Mouse (Mus musculus): ENCODE data around the gene Wdr25. TPM values are rescaled to one million over a fixed set of nuclear protein-coding genes. Genes with fewer than 3 reads are reported as not detected.

The Wdr25 gene
- total RNA-seq, 2 experiments from 2014 or later: 0.84 to 11.4 TPM

- ATAC-seq (replicated peaks; ENCODE audit: low FRiP score, poor library complexity, severe bottlenecking): no peak
Measured at GRCm38 (mm10) chr12:109039311-109039710, 145.9 kb downstream of the Wdr25 start.

- ATAC-seq (replicated peaks; ENCODE audit: low FRiP score, poor library complexity, severe bottlenecking): no peak
Measured at GRCm38 (mm10) chr12:109044497-109044896, 151.1 kb downstream of the Wdr25 start.

DNA sequence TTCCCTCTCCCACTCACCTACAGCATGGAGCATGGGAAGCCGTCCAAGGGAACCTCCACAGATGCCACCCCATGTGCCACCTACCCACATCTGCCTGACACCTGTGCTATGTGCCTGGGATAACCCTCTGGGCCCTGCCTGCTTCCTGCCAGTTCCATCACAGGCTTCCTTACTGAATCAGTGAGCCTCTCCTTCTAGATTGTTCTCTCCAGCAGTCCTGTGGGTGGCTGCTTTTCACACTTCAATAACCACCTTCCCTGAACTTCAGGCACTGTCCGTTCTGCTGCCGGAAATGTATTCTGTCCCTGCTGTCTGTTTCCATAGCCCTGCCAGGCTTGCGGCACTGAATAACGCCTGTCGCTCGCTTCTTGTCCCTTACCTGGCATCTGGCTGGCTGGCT, 152.2 kb downstream of the Wdr25 start:
- ATAC-seq (replicated peaks; ENCODE audit: low FRiP score, poor library complexity, severe bottlenecking): no peak

DNA sequence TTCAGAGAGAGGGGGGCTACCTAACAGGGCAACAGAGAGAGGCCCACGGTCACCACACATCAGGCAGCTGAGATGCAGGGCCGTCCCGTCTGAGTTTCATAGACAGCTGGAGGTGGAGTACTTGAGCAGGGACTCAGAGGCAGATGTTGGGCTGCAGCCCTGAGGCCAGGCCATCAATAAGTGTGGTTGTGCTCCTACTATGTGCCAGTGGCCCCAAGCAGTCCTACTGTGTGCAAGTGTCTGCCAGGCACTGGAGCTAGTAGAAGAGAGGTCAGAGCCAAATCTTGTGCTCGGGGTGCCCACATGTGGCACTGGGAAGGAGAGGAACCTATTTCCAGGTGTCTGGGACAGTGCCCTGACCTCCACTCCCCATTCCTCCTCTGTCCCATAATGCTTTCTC, 156.5 kb downstream of the Wdr25 start:
- ATAC-seq (replicated peaks; ENCODE audit: low FRiP score, poor library complexity, severe bottlenecking): no peak

GRCm38 (mm10) chr12:109053020-109053806, 159.8 kb downstream of the Wdr25 start:
- ATAC-seq (replicated peaks; ENCODE audit: low FRiP score, poor library complexity, severe bottlenecking): no peak

DNA sequence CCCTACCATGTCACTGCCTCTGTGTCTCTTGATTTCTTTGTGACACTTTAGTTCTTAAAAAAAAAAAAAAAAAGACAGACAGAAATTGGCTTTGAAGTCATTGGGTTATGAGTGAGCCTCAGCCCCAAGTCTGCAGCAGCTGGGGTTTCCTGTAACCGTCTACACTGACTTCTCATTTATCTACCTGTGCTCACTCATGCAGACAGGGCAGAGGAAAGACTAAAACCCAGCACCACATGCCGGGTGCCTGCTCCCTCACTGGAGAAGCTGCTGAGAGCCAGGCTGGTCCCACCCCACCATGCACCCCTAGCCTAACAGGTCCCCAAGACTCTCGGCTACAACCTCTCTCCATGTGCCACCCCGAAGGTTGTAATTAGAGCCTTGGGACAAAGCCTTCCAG, 164.3 kb downstream of the Wdr25 start:
- no peak for ATAC-seq (replicated peaks; ENCODE audit: low FRiP score, poor library complexity, severe bottlenecking)

GRCm38 (mm10) chr12:109058660-109059059, 165.2 kb downstream of the Wdr25 start:
- ATAC-seq (replicated peaks; ENCODE audit: low FRiP score, poor library complexity, severe bottlenecking): no peak

DNA sequence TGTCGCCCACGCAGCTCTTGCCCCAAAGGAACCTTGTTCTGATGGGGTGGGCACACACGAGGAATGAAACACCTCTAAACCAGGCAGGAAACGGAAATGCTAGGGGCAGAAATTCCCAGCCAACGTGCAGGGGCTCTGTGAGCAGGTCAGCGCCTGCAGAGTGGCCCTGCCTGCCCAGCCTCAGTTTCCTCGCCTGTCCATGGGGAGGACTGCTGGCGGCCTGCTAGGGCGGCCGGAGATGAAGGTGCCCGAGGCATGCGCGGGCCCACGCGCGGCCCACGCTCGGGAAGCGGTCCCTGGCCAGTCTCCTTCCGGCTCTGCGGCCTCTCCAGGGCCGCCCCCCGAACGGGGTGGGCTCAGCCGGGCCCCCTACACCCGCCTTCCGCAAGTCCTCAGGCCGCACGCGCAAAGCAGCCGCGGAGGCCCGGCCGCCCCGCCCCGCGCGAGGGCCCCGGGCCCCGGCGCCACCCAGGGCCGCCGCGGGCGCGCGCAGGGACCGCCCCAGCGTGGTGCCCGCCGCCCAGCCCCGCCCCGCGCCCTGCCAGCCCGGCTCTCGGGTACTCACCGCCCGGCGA, 174.2 kb downstream of the Wdr25 start:
- ATAC-seq (replicated peaks; ENCODE audit: low FRiP score, poor library complexity, severe bottlenecking): no peak

- no peak for ATAC-seq (replicated peaks; ENCODE audit: low FRiP score, poor library complexity, severe bottlenecking)
Measured at GRCm38 (mm10) chr12:109068167-109068653, 174.8 kb downstream of the Wdr25 start, which contains the start of gene Begain. TSS of gene Begain (minus strand) at chr12:109068217.

DNA sequence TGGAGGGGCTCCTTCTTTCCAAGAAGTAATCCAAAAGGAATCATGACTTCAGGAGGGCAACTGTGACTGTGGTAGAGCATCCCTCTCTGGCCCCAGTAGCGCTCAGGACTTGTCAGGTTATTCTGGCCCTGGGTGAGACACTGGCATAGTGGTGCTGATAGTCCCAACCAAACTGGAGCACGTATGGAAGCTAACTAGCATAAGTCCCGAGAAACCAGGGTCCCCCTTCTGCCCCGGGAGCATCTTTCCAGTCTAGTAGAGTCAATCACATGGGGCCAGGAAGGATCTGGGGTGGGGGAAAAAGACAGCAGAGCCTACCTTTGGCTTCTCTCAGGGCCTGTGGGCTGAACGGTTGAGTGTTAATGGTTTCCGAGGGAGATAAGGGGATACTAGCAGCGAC, 175.3 kb downstream of the Wdr25 start:
- no peak for ATAC-seq (replicated peaks; ENCODE audit: low FRiP score, poor library complexity, severe bottlenecking)

GRCm38 (mm10) chr12:109069751-109070150, 176.3 kb downstream of the Wdr25 start:
- ATAC-seq (replicated peaks; ENCODE audit: low FRiP score, poor library complexity, severe bottlenecking): no peak

DNA sequence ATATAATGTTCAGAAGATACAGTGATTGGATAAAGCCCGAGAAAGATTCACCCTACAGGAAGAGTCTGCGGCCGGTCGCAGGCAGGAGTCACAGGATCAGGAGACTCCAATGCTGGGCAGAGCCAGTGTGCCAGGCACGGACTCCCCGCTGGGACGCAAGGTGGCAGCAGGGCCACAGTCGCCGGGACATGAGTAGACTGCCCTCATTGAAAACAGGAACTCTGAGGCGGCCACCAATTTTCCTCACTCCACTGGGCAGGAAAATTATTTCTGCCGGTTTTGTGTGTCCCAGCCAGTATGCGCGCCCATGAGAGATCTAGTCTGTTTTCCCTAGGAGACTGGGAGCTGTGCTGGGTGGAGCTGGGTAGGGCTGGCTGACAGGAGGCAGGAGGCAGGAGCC, 177.8 kb downstream of the Wdr25 start:
- ATAC-seq (replicated peaks; ENCODE audit: low FRiP score, poor library complexity, severe bottlenecking): no peak

DNA sequence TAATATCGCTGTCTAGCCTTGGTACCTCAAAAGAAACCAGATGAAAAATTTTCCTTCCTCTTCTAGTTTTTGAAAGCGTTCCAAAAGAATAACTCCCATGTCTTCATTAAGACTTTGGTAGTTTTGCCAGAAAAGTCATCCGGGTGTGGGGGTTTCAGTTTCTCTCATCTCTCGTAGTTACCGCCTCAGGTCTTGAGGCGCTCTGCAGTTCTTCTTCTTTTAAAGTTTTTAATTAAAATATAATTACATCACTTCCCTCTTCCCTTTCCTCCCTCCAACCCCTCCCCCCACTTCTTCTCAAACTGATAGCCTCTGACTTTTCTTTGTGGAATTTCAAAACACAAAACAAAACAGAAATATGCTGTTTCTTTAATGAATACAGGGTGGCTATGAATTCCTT, 180.7 kb downstream of the Wdr25 start:
- ATAC-seq (replicated peaks; ENCODE audit: low FRiP score, poor library complexity, severe bottlenecking): no peak

GRCm38 (mm10) chr12:109074777-109075285, 181.4 kb downstream of the Wdr25 start:
- ATAC-seq (replicated peaks; ENCODE audit: low FRiP score, poor library complexity, severe bottlenecking): no peak

GRCm38 (mm10) chr12:109077036-109077435, 183.6 kb downstream of the Wdr25 start:
- no peak for ATAC-seq (replicated peaks; ENCODE audit: low FRiP score, poor library complexity, severe bottlenecking)

Other genes starting within 250 kb of the Wdr25 start
- gene Degs2, start 191.3 kb upstream of the Wdr25 start, total RNA-seq (2015; ENCODE audit: low replicate concordance): not detected in 2 replicates
- gene Degs2, start 191.3 kb upstream of the Wdr25 start, total RNA-seq (2017; ENCODE audit: low replicate concordance): not detected in 2 replicates
- gene Yy1, start 100.7 kb upstream of the Wdr25 start, total RNA-seq (2015; ENCODE audit: low replicate concordance): 25.2 and 44.4 TPM in 2 replicates
- gene Yy1, start 100.7 kb upstream of the Wdr25 start, total RNA-seq (2017; ENCODE audit: low replicate concordance): 40.4 and 62.9 TPM in 2 replicates
- gene Slc25a29, start 57.7 kb upstream of the Wdr25 start, total RNA-seq (2015; ENCODE audit: low replicate concordance): 1.1 TPM in 1 of 2 replicates, not detected in the other
- gene Slc25a29, start 57.7 kb upstream of the Wdr25 start, total RNA-seq (2017; ENCODE audit: low replicate concordance): not detected in 2 replicates
- gene Slc25a47, start 57.6 kb upstream of the Wdr25 start, total RNA-seq (2015; ENCODE audit: low replicate concordance): 1.3 TPM in 1 of 2 replicates, not detected in the other
- gene Slc25a47, start 57.6 kb upstream of the Wdr25 start, total RNA-seq (2017; ENCODE audit: low replicate concordance): 0.64 and 5.3 TPM in 2 replicates
- 4.6 and 12.3 TPM in 2 replicates for gene Wars, start 543 bp downstream of the Wdr25 start, total RNA-seq (2015; ENCODE audit: low replicate concordance)
- 8.2 and 21.4 TPM in 2 replicates for gene Wars, start 543 bp downstream of the Wdr25 start, total RNA-seq (2017; ENCODE audit: low replicate concordance)
- not detected in 2 replicates for gene Begain, start 174.6 kb downstream of the Wdr25 start, total RNA-seq (2015; ENCODE audit: low replicate concordance)
- not detected in 2 replicates for gene Begain, start 174.6 kb downstream of the Wdr25 start, total RNA-seq (2017; ENCODE audit: low replicate concordance)